Mouse (Mus musculus): ENCODE measurements around the gene Gm11060.

DNA sequence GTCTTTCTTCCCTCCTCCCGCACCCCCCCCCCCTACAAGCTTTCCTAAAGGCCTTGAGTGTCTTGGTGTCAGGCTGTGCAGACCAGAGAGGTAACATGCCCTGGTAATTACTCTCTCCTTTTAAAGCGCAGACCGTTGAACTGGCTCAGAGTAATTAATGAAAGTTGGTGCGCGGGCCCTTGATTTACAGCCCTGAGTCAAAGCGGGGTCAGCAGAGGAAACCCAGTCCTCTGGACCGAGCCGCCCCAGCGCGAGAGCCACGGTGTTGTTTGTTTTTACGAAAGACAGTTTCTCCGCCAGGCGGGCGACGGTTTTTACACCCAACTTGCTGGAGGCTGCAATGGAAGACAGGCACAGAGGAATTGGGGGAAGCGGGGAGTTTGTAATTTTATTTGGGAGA lies 40.5 kb downstream of the Gm11060 start:
- TF ChIP-seq CTCF (IDR thresholded peaks at IDR 0.05) (no peak), POLR2A (IDR thresholded peaks at IDR 0.05; ENCODE audit: insufficient read depth, low read depth, low read length) (no peak), EP300 (IDR thresholded peaks at IDR 0.05; ENCODE audit: insufficient read depth, low read depth, low read length) (no peak)

All from heart, adult 2 months (tissue).